Mouse (Mus musculus): Measurements from ENCODE around the gene Rnf40. TPM values are rescaled to one million over a fixed set of nuclear protein-coding genes. Genes with fewer than 3 reads are reported as not detected.

Rnf40 gene
- 100 to 1,000 TPM; 152 to 153 TPM for total RNA-seq (2023)

GRCm38 (mm10) chr7:127588011-127588871 lies at the start of gene Rnf40, which contains the start of gene Ccdc189:
Rnf40 (plus strand) TSS chr7:127588767.
Ccdc189 (minus strand) TSS chr7:127588595.

GRCm38 (mm10) chr7:127561340-127561858 lies 27.2 kb upstream of the Rnf40 start, which contains the start of gene Tmem265:
Tmem265 (plus strand) TSS chr7:127561390.

GRCm38 (mm10) chr7:127572895-127573471 lies 15.6 kb upstream of the Rnf40 start, which contains the start of gene Phkg2:
Phkg2 (plus strand) TSS chr7:127573340.

GRCm38 (mm10) chr7:127614891-127615843 lies 26.6 kb downstream of the Rnf40 start, which contains the start of gene Zfp629:
Zfp629 (minus strand) TSS chr7:127615797.

Other genes with a start within 250 kb of the Rnf40 start
- gene Zfp768, start 243.2 kb upstream of the Rnf40 start, total RNA-seq (2023) = 1 to 10 TPM; 3.0 to 4.8 TPM
- gene Zfp747, start 212.7 kb upstream of the Rnf40 start, total RNA-seq (2023) = 10 to 100 TPM; 13.5 to 17.4 TPM
- 1 to 10 TPM; 4.7 to 5.4 TPM for gene 9130019O22Rik, start 201.6 kb upstream of the Rnf40 start, total RNA-seq (2023)
- gene E430018J23Rik, start 195.1 kb upstream of the Rnf40 start, total RNA-seq (2023) = 1 to 10 TPM; 6.2 to 8.6 TPM
- 10 to 100 TPM; 10.5 to 13.3 TPM for gene Zfp764, start 181.9 kb upstream of the Rnf40 start, total RNA-seq (2023)
- 10 to 100 TPM; 13.8 to 22.7 TPM for gene Zfp688, start 166.7 kb upstream of the Rnf40 start, total RNA-seq (2023)
- gene Zfp689, start 139.6 kb upstream of the Rnf40 start, total RNA-seq (2023) = 1 to 10 TPM; 4.7 to 6.6 TPM
- gene Prr14, start 129.2 kb upstream of the Rnf40 start, total RNA-seq (2023) = 100 to 1,000 TPM; 166 to 171 TPM
- gene Fbrs, start 109.6 kb upstream of the Rnf40 start, total RNA-seq (2023) = 100 to 1,000 TPM; 272 to 327 TPM
- 100 to 1,000 TPM; 208 to 213 TPM for gene Srcap, start 76.8 kb upstream of the Rnf40 start, total RNA-seq (2023)
- gene Gm42715, start 69.2 kb upstream of the Rnf40 start, total RNA-seq (2023) = 10 to 100 TPM; 44.1 to 48.8 TPM
- 1 to 10 TPM in 1 of 2 experiments, not detected in 1; 6.6 TPM for gene Tmem265, start 27.4 kb upstream of the Rnf40 start, total RNA-seq (2023)
- 100 to 1,000 TPM; 143 to 159 TPM for gene Phkg2, start 15.4 kb upstream of the Rnf40 start, total RNA-seq (2023)
- 1 to 10 TPM; 1.0 to 1.3 TPM for gene Ccdc189, start 172 bp upstream of the Rnf40 start, total RNA-seq (2023)
- gene Zfp629, start 27.0 kb downstream of the Rnf40 start, total RNA-seq (2023) = 1 to 10 TPM; 4.0 to 5.6 TPM
- 10 to 100 TPM; 57.9 to 70.7 TPM for gene Bcl7c, start 120.2 kb downstream of the Rnf40 start, total RNA-seq (2023)
- not detected for gene Ctf1, start 124.0 kb downstream of the Rnf40 start, total RNA-seq (2023)
- gene Ctf2, start 143.4 kb downstream of the Rnf40 start, total RNA-seq (2023) = not detected
- 10 to 100 TPM; 14.3 to 15.7 TPM for gene Fbxl19, start 155.8 kb downstream of the Rnf40 start, total RNA-seq (2023)
- 10 to 100 TPM; 38.3 to 40.4 TPM for gene Orai3, start 181.0 kb downstream of the Rnf40 start, total RNA-seq (2023)
- 10 to 100 TPM; 71.9 to 94.6 TPM for gene Setd1a, start 187.9 kb downstream of the Rnf40 start, total RNA-seq (2023)
- under 1 TPM in 1 of 2 experiments, not detected in 1; 0.53 TPM for gene Gm49388, start 196.8 kb downstream of the Rnf40 start, total RNA-seq (2023)
- gene Hsd3b7, start 211.8 kb downstream of the Rnf40 start, total RNA-seq (2023) = 1 to 10 TPM; 4.1 to 6.1 TPM
- gene Stx4a, start 235.5 kb downstream of the Rnf40 start, total RNA-seq (2023) = 100 to 1,000 TPM; 143 to 167 TPM
- gene Stx1b, start 235.8 kb downstream of the Rnf40 start, total RNA-seq (2023) = not detected

All from B cell, adult 67 days (primary cell).